Mouse (Mus musculus): ENCODE data around the gene Vsig10. TPM values are rescaled to one million over a fixed set of nuclear protein-coding genes. Genes with fewer than 3 reads are reported as not detected.
"Not testable (repeated sequence)": the region's sequence is repeated elsewhere in the genome, so short reads cannot be mapped to it uniquely, and the experiment has no call there.

Vsig10 gene
- polyA plus RNA-seq, 1 experiment from 2014 or later, result 2.5 TPM

GRCm38 (mm10) chr5:117340081-117340480 is 21.2 kb downstream of the Vsig10 start:
- 84% methylated on average over 6 of the region's 6 CpGs for WGBS
- Histone ChIP-seq H3K9me3 (ENCODE audit: control insufficient read depth, low read length) (no peaks in the 10 kb centered on the region), H3K4me2 (ENCODE audit: low read depth, low read length, severe bottlenecking) (no peak overlapping the region), H3K36me3 (ENCODE audit: control insufficient read depth, insufficient read depth, low read length) (no peaks in the 10 kb centered on the region), H3K9ac (ENCODE audit: low read length) (no peak overlapping the region), H3K27me3 (ENCODE audit: control insufficient read depth, insufficient read depth, low read length) (no peaks in the 10 kb centered on the region), H3K4me3 (ENCODE audit: low read depth, low read length) (no peak overlapping the region), H3K4me1 (replicated peaks; ENCODE audit: control insufficient read depth, insufficient read depth, low read length) (no peaks in the 10 kb centered on the region), H3K27ac (ENCODE audit: low read depth, low read length) (no peak overlapping the region)
- no peak for DNase-seq (ENCODE audit: low spot score)
- ATAC-seq (replicated peaks; ENCODE audit: low FRiP score), result no peak

DNA sequence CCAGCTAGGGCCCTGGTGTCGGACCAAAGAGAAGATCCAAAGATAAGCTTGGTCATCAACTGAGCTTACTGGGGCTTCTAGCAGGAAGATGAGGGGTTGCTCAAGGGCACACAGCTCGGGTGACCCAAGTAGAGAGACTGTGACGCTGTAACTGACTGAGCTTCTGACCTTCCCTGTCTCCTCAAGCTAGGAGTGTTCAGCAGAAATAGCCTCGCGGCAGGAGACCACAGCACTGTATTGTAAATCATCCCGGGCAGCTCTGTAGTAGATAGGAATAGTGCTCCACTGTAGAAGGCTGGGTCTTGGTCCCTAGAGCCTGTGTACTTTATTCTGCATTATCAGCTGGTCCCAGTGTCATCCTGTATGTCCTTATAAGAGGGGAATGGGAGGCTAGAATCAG is 23.0 kb downstream of the Vsig10 start:
- no peaks in the 10 kb centered on the region for H3K9me3 ChIP-seq (ENCODE audit: control insufficient read depth, low read length)
- H3K4me2 ChIP-seq (ENCODE audit: low read depth, low read length, severe bottlenecking), result no peak overlapping the region
- H3K9ac ChIP-seq (ENCODE audit: low read length), result no peak overlapping the region
- no peaks in the 10 kb centered on the region for H3K4me1 ChIP-seq (replicated peaks; ENCODE audit: control insufficient read depth, insufficient read depth, low read length)
- no peak overlapping the region for H3K27ac ChIP-seq (ENCODE audit: low read depth, low read length)
- ATAC-seq (replicated peaks; ENCODE audit: low FRiP score) (no peak), DNase-seq (ENCODE audit: low spot score) (no peak)
- H3K36me3 ChIP-seq (ENCODE audit: control insufficient read depth, insufficient read depth, low read length), result no peaks in the 10 kb centered on the region
- H3K27me3 ChIP-seq (ENCODE audit: control insufficient read depth, insufficient read depth, low read length), result no peaks in the 10 kb centered on the region
- 88% methylated on average over 6 of the region's 6 CpGs for WGBS
- H3K4me3 ChIP-seq (ENCODE audit: low read depth, low read length), result no peak overlapping the region

DNA sequence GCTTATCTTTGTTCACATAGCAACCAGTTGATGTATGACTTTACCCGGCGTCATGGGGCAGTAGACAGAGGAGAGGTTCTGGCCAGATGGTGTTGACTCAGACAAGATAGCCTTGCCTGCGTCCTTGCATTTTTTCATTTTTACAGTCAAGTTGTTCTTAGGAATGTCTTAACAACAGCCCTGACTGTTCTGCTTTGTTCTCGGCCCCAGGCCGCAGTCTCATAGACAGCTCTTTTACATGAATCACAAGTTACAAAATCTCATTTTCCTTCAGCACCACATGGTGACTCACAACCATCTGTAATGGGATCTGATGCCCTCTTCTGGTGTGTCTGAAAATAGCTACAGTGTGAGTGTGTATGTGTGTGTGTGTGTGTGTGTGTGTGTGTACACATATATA is 25.6 kb downstream of the Vsig10 start:
- not testable (repeated sequence) for H3K4me1 ChIP-seq (replicated peaks; ENCODE audit: control insufficient read depth, insufficient read depth, low read length); DNase-seq (ENCODE audit: low spot score); H3K36me3 ChIP-seq (ENCODE audit: control insufficient read depth, insufficient read depth, low read length); ATAC-seq (replicated peaks; ENCODE audit: low FRiP score); H3K4me2 ChIP-seq (ENCODE audit: low read depth, low read length, severe bottlenecking); H3K9me3 ChIP-seq (ENCODE audit: control insufficient read depth, low read length); H3K27me3 ChIP-seq (ENCODE audit: control insufficient read depth, insufficient read depth, low read length); H3K4me3 ChIP-seq (ENCODE audit: low read depth, low read length); H3K9ac ChIP-seq (ENCODE audit: low read length); H3K27ac ChIP-seq (ENCODE audit: low read depth, low read length)
- WGBS, result 94% methylated on average over 5 of the region's 5 CpGs

GRCm38 (mm10) chr5:117345432-117345976 is 26.6 kb downstream of the Vsig10 start:
- ATAC-seq (replicated peaks; ENCODE audit: low FRiP score), result no peak
- H3K27me3 ChIP-seq (ENCODE audit: control insufficient read depth, insufficient read depth, low read length), result no peaks in the 10 kb centered on the region
- DNase-seq (ENCODE audit: low spot score), result no peak
- no peak overlapping the region for H3K4me2 ChIP-seq (ENCODE audit: low read depth, low read length, severe bottlenecking)
- H3K4me1 ChIP-seq (replicated peaks; ENCODE audit: control insufficient read depth, insufficient read depth, low read length), result no peaks in the 10 kb centered on the region
- no peaks in the 10 kb centered on the region for H3K36me3 ChIP-seq (ENCODE audit: control insufficient read depth, insufficient read depth, low read length)
- no peak overlapping the region for H3K9ac ChIP-seq (ENCODE audit: low read length)
- H3K4me3 ChIP-seq (ENCODE audit: low read depth, low read length), result no peak overlapping the region
- WGBS, result 74% methylated on average over 5 of the region's 5 CpGs
- H3K9me3 ChIP-seq (ENCODE audit: control insufficient read depth, low read length), result no peaks in the 10 kb centered on the region
- H3K27ac ChIP-seq (ENCODE audit: low read depth, low read length), result no peak overlapping the region

DNA sequence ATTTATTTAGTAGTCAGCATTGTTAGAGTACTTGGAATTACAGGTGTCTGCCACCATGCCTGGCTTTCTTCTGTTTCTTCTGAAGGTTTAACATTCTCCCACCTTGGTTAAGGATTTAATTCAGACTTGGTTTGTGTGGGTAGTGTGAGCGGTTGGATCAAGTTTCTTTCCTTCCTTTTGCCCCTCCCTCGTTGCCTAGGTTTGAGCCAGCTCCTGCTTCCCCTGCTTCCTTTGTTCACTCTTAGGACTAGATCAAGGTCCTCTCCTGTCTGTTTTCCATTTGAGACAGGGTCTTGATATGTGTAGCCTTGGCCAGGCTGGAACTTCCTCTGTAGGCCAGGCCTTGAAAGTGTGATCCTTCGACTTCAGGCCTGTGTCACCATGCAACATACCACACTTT is 27.4 kb downstream of the Vsig10 start:
- WGBS, result 67% methylated on average over 3 of the region's 3 CpGs
- Histone ChIP-seq H3K4me3 (ENCODE audit: low read depth, low read length) (no peak overlapping the region), H3K4me1 (replicated peaks; ENCODE audit: control insufficient read depth, insufficient read depth, low read length) (no peaks in the 10 kb centered on the region), H3K4me2 (ENCODE audit: low read depth, low read length, severe bottlenecking) (no peak overlapping the region), H3K9me3 (ENCODE audit: control insufficient read depth, low read length) (no peaks in the 10 kb centered on the region), H3K27me3 (ENCODE audit: control insufficient read depth, insufficient read depth, low read length) (no peaks in the 10 kb centered on the region), H3K9ac (ENCODE audit: low read length) (no peak overlapping the region), H3K27ac (ENCODE audit: low read depth, low read length) (no peak overlapping the region), H3K36me3 (ENCODE audit: control insufficient read depth, insufficient read depth, low read length) (no peaks in the 10 kb centered on the region)
- DNase-seq (ENCODE audit: low spot score), result no peak
- no peak for ATAC-seq (replicated peaks; ENCODE audit: low FRiP score)

DNA sequence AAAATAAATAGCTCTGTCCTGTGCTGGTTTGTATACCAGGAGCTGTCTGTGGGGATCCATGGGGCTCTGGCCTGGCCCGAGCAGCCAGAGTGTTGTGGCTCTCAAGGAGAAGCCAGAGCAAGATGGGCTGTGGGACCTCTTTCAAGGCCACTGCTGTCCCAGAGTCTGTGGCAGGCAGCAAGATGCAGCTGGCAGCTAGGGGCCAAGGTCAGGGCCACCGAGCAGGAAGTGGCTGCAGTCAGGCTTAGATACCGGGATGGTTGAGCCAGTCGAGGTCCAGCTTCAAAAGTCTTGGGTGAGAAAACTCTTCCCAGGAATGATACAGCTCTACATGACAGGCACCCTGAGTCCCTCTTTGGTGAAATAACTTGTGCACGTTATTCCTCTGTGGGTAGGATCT is 28.1 kb downstream of the Vsig10 start:
- no peaks in the 10 kb centered on the region for H3K4me1 ChIP-seq (replicated peaks; ENCODE audit: control insufficient read depth, insufficient read depth, low read length)
- no peak overlapping the region for H3K4me3 ChIP-seq (ENCODE audit: low read depth, low read length)
- H3K9ac ChIP-seq (ENCODE audit: low read length), result no peak overlapping the region
- H3K27me3 ChIP-seq (ENCODE audit: control insufficient read depth, insufficient read depth, low read length), result no peaks in the 10 kb centered on the region
- 82% methylated on average over 5 of the region's 5 CpGs for WGBS
- H3K36me3 ChIP-seq (ENCODE audit: control insufficient read depth, insufficient read depth, low read length), result no peaks in the 10 kb centered on the region
- no peak for DNase-seq (ENCODE audit: low spot score)
- no peak for ATAC-seq (replicated peaks; ENCODE audit: low FRiP score)
- no peak overlapping the region for H3K27ac ChIP-seq (ENCODE audit: low read depth, low read length)
- no peak overlapping the region for H3K4me2 ChIP-seq (ENCODE audit: low read depth, low read length, severe bottlenecking)
- no peaks in the 10 kb centered on the region for H3K9me3 ChIP-seq (ENCODE audit: control insufficient read depth, low read length)

DNA sequence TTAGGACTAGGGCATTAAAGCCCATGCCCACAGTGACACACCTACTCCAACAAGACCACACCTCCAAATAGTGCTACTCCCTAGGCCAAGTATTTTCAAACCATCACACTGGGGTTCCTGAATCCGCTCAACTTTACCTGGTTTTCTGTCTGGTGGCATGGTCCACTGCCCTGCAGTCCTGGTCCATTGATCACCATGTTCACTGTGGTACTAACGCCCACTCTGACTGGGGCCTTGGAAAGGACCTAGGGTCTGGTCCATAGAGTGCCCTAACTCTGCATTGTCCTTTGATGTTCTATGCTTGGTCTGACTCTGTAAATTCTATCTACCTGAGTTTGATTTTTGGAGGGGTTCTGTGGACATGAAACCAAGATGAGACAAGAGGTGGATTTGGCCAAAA is 29.0 kb downstream of the Vsig10 start:
- Histone ChIP-seq H3K4me2 (ENCODE audit: low read depth, low read length, severe bottlenecking) (0 out of 2 replicates have a peak overlapping the region, but pooled peaks have one; percentile 24), H3K4me3 (ENCODE audit: low read depth, low read length) (no peak overlapping the region), H3K27ac (ENCODE audit: low read depth, low read length) (no peak overlapping the region), H3K9ac (ENCODE audit: low read length) (no peak overlapping the region), H3K36me3 (ENCODE audit: control insufficient read depth, insufficient read depth, low read length) (no peaks in the 10 kb centered on the region), H3K4me1 (replicated peaks; ENCODE audit: control insufficient read depth, insufficient read depth, low read length) (no peaks in the 10 kb centered on the region), H3K9me3 (ENCODE audit: control insufficient read depth, low read length) (no peaks in the 10 kb centered on the region), H3K27me3 (ENCODE audit: control insufficient read depth, insufficient read depth, low read length) (no peaks in the 10 kb centered on the region)
- 89% methylated on average over 2 of the region's 2 CpGs for WGBS
- DNase-seq (ENCODE audit: low spot score), result no peak
- ATAC-seq (replicated peaks; ENCODE audit: low FRiP score), result 0 out of 2 replicates have a peak, but pooled peaks have one; percentile 36

GRCm38 (mm10) chr5:117348279-117348678 is 29.4 kb downstream of the Vsig10 start:
- Histone ChIP-seq H3K4me1 (replicated peaks; ENCODE audit: control insufficient read depth, insufficient read depth, low read length) (no peaks in the 10 kb centered on the region), H3K27me3 (ENCODE audit: control insufficient read depth, insufficient read depth, low read length) (no peaks in the 10 kb centered on the region), H3K9ac (ENCODE audit: low read length) (no peak overlapping the region), H3K27ac (ENCODE audit: low read depth, low read length) (no peak overlapping the region), H3K4me2 (ENCODE audit: low read depth, low read length, severe bottlenecking) (0 out of 2 replicates have a peak overlapping the region, but pooled peaks have one; percentile 24), H3K9me3 (ENCODE audit: control insufficient read depth, low read length) (no peaks in the 10 kb centered on the region), H3K36me3 (ENCODE audit: control insufficient read depth, insufficient read depth, low read length) (no peaks in the 10 kb centered on the region), H3K4me3 (ENCODE audit: low read depth, low read length) (no peak overlapping the region)
- peak; percentile 89 for DNase-seq (ENCODE audit: low spot score)
- WGBS, result 23% methylated on average over 19 of the region's 19 CpGs
- peak; percentile 58; the same call in 1 of the 2 replicates for ATAC-seq (replicated peaks; ENCODE audit: low FRiP score)

GRCm38 (mm10) chr5:117354121-117354520 is 35.2 kb downstream of the Vsig10 start:
- Histone ChIP-seq H3K4me3 (ENCODE audit: low read depth, low read length) (no peak overlapping the region), H3K36me3 (ENCODE audit: control insufficient read depth, insufficient read depth, low read length) (no peaks in the 10 kb centered on the region), H3K4me2 (ENCODE audit: low read depth, low read length, severe bottlenecking) (no peak overlapping the region), H3K4me1 (replicated peaks; ENCODE audit: control insufficient read depth, insufficient read depth, low read length) (peaks cover 2% of the 10 kb centered on the region; the same call in 1 of the 2 replicates), H3K27ac (ENCODE audit: low read depth, low read length) (no peak overlapping the region), H3K9ac (ENCODE audit: low read length) (no peak overlapping the region), H3K9me3 (ENCODE audit: control insufficient read depth, low read length) (no peaks in the 10 kb centered on the region), H3K27me3 (ENCODE audit: control insufficient read depth, insufficient read depth, low read length) (no peaks in the 10 kb centered on the region)
- 77% methylated on average over 8 of the region's 8 CpGs for WGBS
- DNase-seq (ENCODE audit: low spot score) (no peak), ATAC-seq (replicated peaks; ENCODE audit: low FRiP score) (no peak)
